In genomic region chr15:85480630-85481029, GRCm38 (mm10) we compare ENCODE assay signal across 9 mouse cellular contexts. TPM values are rescaled to one million over a fixed set of nuclear protein-coding genes. Genes with fewer than 3 reads are reported as not detected.
DNase-seq lines count a peak whose midpoint lies in the region; ATAC-seq lines count a peak whose summit lies in the region.
"Had no signal": no experiment of that assay in that cellular context is flagged by ENCODE, and none has a peak within 500 bp of the region (broad histone marks: within the 10 kb centered on the region; RNA-seq: fewer than 3 reads in every experiment).

No protein-coding gene starts in this region.

- DNase-seq in heart, postnatal 25 days (ENCODE audit: low spot score), result no peak
- peak; percentile 36 for DNase-seq in ZHBTc4 (ENCODE audit: low read depth, low spot score)
- DNase-seq in lung, adult 18-20 months, result peak; percentile 64 to 74
- DNase-seq in thymus, postnatal 10 days (ENCODE audit: low spot score in 2 of 2), result peak; percentile 6 to 28
- DNase-seq in urinary bladder, postnatal 10 days (ENCODE audit: low spot score), result no peak

- H3K9ac ChIP-seq in heart, embryonic 16.5 days (ENCODE audit: low read length), result no peak overlapping the region
- 0 out of 2 replicates have a peak overlapping the region, but pooled peaks have one; percentile 7 for H3K9ac ChIP-seq in forebrain, embryonic 12.5 days
- H3K9ac ChIP-seq: limb, embryonic 12.5 days had no signal

- peaks cover 15% of the 10 kb centered on the region for H3K27me3 ChIP-seq in heart, embryonic 16.5 days (ENCODE audit: control insufficient read depth, insufficient read depth, low read length)
- H3K27me3 ChIP-seq in forebrain, embryonic 12.5 days, result peaks cover 14% of the 10 kb centered on the region; the same call in 1 of the 2 replicates

- 27% methylated on average over 3 of the region's 3 CpGs for WGBS in heart, embryonic 16.5 days
- 24% methylated on average over 3 of the region's 3 CpGs for WGBS in forebrain, embryonic 12.5 days

- H3K36me3 ChIP-seq in heart, embryonic 16.5 days (ENCODE audit: control insufficient read depth, insufficient read depth), result no peaks in the 10 kb centered on the region
- no peaks in the 10 kb centered on the region for H3K36me3 ChIP-seq in forebrain, embryonic 12.5 days (replicated peaks)
- H3K36me3 ChIP-seq: limb, embryonic 12.5 days had no signal

- ATAC-seq in heart, embryonic 16.5 days (replicated peaks; ENCODE audit: extremely low read depth, insufficient read depth, low FRiP score), result peak; percentile 9; the same call in 1 of the 2 replicates
- peak; percentile 59 for ATAC-seq in forebrain, embryonic 12.5 days (ENCODE audit: low FRiP score)
- ATAC-seq in monocyte, adult 5-6 weeks (replicated peaks; ENCODE audit: insufficient number of reproducible peaks, low FRiP score, low TSS enrichment, poor library complexity, severe bottlenecking), result no peak

- H3K9me3 ChIP-seq in heart, embryonic 16.5 days (replicated peaks; ENCODE audit: control insufficient read depth, low read length), result no peaks in the 10 kb centered on the region
- H3K9me3 ChIP-seq in forebrain, embryonic 12.5 days, result no peaks in the 10 kb centered on the region
- H3K9me3 ChIP-seq: limb, embryonic 12.5 days had no signal

- H3K27ac ChIP-seq in heart, embryonic 16.5 days (ENCODE audit: low read length), result no peak overlapping the region
- H3K27ac ChIP-seq in forebrain, embryonic 12.5 days, result peak overlapping the region; percentile 14
- H3K27ac ChIP-seq: limb, embryonic 12.5 days had no signal

- H3K4me1 ChIP-seq in heart, embryonic 16.5 days (ENCODE audit: control insufficient read depth, insufficient read depth, low read length), result no peaks in the 10 kb centered on the region
- H3K4me1 ChIP-seq in forebrain, embryonic 12.5 days, result peaks cover 25% of the 10 kb centered on the region
- H3K4me1 ChIP-seq: limb, embryonic 12.5 days had no signal

- intact Hi-C loops in heart, postnatal 25 days (cut with DNase I), result loop anchor here (1.0 kb wide), 1 partner anchor 165 kb away; no protein-coding TSS in a partner anchor

- H3K4me2 ChIP-seq in heart, embryonic 16.5 days (ENCODE audit: low read depth, low read length), result no peak overlapping the region
- no peak overlapping the region for H3K4me2 ChIP-seq in forebrain, embryonic 12.5 days
- H3K4me2 ChIP-seq: limb, embryonic 12.5 days had no signal

- H3K4me3 ChIP-seq in heart, embryonic 16.5 days (ENCODE audit: low read length), result no peak overlapping the region
- H3K4me3 ChIP-seq in forebrain, embryonic 12.5 days (replicated peaks), result no peak overlapping the region
- H3K4me3 ChIP-seq: limb, embryonic 12.5 days had no signal

RNA-seq across cellular contexts. Expression of gene 7530416G11Rik, which starts 22.4 kb away (rescaled TPM):
- not detected in 2 replicates for polyA plus RNA-seq in heart, embryonic 16.5 days (2015; fragmentation: Nextera tagmentation; extraction: Ambion mirVana)
- not detected for total RNA-seq in heart, postnatal 25 days (2021)
- polyA plus RNA-seq in forebrain, embryonic 12.5 days (2016; fragmentation: Nextera tagmentation; extraction: Ambion mirVana), result not detected in 2 replicates
- total RNA-seq in monocyte, adult 5-6 weeks (2017), result not detected in 3 replicates
- polyA plus RNA-seq: limb, embryonic 12.5 days had no signal

Comparison
In these comparisons a context has a peak if more than half of its experiments do, and no peak if none do; other contexts are left out.
1. DNase-seq: peak in ZHBTc4 (single experiment), lung, adult 18-20 months (2 of 2) and thymus, postnatal 10 days (2 of 2); none in heart, postnatal 25 days (single experiment) and urinary bladder, postnatal 10 days (single experiment).